Mouse (Mus musculus) gastrocnemius, postnatal 10 days (tissue): ENCODE data around the gene Fgfr2. TPM values are rescaled to one million over a fixed set of nuclear protein-coding genes. Genes with fewer than 3 reads are reported as not detected.
A peak's percentile ranks its signal among the peaks of the same experiment; 100 is the strongest.

Experiments used
- DNase-seq: peaks from one replicate; pipeline ENCODE4 v3.0.0; 2021; ENCODE audit warnings: mixed read lengths
- total RNA-seq, 2 experiments: library from RNA; stranded (reverse); gene quantifications; 2 replicates each; pipeline ENCODE4 v1.2.3; 2021

Fgfr2 gene
- total RNA-seq, 2 experiments from 2014 or later, result 3.0 to 6.1 TPM

DNA sequence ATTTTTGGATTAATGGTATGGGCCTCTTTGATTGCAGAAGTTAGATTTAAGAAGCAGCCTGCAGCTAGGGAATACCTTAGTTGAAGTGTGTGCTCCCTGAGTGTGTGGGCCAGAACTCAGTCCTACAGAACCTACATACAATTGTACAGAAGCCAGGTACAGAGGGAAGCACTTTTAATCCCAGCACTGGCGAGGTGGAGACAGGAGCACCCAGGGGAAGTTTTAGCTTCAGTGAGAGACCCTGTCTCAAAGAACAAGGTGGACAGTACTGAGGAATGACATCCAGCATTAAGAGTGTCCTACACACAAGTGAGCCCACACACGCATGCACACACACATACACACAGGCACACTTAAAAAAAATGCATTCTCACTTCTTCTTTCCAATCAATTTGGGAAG is 2545.1 kb downstream of the Fgfr2 start:
- DNase-seq, result no peak

DNA sequence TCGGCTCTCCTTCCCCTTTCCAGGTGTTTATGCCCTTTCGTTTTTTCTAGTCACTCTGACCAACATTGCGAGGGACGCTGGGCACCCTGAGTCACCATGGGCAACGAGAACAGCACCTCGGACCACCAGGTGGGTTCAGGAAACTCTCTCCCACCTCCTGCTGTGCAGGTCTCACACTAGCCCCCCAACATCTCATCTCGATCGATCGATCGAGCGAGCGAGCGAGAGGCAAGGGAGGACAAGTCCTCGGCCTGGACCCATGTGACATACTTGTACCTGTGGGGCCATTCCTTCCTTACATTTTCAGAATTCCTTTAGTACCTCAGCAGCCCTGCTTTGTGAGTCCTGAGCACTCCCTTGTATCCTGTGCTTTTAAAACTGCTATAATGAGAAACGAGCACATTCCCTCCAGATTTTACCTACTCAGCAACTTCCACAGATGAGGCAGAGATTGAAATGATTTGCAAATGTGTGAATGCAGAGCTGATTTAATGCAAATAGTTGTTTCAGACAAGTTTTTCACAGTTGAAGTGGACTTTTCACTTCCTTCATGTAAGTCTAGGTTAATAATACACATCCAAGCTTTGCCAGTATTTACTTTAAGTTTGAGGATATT is 2545.7 kb downstream of the Fgfr2 start, which contains the start of gene Tacc2:
TSS of gene Tacc2 (plus strand) at position 51 of the 616 bp plus-strand sequence.
- no peak for DNase-seq

DNA sequence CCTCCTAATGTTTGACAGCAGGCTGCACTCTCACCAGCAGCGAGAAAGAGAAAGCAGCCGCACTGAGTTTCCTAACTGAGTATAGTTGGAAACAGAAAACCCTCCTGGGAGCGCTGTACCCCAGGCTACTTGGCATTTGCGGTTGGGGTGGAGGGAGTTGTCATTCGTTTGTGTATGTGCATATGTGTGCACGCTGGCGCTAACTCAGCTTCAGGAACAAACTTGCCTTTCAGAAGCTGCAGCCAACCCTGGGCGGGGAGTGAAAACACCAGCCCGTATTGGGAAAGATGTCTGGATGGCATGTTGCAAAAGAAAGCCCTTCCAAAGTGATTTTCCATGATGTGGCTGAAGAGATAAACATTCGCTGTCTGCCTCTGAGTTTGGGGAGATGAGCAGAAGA is 2546.2 kb downstream of the Fgfr2 start:
- no peak for DNase-seq

DNA sequence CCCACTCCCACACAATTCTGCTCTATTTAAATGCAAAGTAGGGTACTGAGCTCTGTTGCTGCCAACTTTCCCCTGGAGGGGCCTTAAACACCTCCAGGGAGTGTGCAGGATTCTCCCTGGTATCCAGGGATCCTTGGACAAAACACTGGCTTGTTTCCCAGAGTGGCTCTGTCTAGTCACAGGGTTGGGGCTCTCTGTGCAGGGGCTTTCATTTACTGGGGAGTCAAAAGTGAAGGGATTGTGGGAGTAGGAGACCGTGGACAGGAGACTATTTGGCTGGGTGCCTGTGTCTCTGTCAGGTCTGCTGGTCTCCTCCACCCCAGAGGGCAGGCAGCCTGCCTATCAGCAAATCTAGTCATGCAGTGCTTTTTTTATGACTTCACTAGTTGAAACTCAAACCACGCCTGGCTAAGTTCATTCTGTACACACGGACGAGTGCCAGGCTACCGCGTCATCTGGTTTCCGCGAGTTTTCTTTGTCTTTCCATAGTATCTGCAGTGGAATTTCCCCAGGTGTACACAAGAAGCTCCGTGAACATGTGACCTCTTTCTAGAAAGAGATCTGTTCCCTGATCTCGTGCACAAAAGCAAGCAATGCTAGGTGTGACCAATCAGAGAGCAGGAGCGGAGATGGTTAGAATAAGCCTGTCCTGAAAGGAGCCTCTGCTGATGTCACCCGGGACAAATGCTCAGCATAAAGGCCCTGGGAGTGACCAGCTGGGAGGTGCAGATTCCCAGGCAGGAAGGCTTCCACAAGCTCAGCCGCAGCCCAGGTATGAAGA is 2548.7 kb downstream of the Fgfr2 start:
- DNase-seq, result no peak

DNA sequence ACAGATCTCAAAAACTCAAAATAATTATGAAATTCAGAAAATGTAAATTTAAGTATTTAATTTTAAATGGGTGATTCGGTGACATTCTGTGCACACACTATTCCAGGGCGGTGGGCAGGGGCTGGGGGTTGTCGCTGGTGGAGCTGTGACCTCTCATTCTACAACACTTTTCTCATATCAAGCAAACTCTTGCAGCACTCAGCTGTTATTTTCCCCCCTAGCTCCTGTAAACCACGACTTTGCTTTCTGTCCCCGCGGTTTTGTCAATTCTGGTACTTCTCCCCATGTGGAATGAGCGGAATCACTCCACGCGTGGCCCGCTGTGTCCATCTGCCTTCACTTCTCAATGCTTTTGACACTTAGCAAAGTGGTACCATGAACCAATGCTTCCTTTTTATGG is 2549.4 kb downstream of the Fgfr2 start:
- no peak for DNase-seq

DNA sequence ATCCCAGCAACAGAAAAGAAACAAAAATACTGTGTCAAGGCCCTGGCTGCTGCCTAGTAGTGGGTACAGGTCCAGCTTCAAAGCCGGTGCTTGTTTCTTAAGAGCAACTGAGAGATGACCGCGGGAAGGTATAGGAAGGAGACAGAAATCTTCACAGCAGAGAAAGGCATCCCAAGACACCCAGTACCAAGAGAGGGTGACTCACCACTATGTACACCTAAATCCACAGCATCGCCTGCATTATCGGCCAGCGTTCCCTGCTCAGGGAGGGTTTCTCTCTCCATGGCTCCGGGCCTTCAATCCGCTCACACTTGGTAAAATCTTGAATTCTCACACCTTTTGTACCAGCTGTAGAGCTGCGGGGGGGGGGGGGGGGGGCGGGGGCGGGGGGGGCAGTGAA is 2550.3 kb downstream of the Fgfr2 start, which contains the start of gene Nsmce4a:
TSS of gene Nsmce4a (minus strand) at position 298 of the 400 bp plus-strand sequence.
- DNase-seq, result no peak

DNA sequence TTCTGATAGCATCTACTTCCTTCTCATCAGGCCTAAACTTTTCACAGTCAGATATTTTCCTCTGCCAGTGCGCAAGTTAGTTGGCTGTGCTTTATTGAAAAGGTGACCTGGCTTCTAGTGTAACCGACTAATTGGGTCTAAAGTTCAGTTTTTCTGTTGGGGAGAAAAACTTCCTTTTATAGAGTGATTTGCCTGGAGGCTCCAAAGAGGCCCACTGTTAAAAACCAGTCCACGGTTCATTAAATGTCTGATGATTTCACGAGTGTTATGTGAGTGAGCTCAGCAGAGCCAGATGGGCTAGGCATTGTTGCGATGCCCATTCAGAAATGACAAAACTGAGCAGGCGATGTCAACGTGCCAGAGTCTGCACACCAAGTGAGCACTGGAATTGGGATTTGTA is 2552.7 kb downstream of the Fgfr2 start:
- no peak for DNase-seq

DNA sequence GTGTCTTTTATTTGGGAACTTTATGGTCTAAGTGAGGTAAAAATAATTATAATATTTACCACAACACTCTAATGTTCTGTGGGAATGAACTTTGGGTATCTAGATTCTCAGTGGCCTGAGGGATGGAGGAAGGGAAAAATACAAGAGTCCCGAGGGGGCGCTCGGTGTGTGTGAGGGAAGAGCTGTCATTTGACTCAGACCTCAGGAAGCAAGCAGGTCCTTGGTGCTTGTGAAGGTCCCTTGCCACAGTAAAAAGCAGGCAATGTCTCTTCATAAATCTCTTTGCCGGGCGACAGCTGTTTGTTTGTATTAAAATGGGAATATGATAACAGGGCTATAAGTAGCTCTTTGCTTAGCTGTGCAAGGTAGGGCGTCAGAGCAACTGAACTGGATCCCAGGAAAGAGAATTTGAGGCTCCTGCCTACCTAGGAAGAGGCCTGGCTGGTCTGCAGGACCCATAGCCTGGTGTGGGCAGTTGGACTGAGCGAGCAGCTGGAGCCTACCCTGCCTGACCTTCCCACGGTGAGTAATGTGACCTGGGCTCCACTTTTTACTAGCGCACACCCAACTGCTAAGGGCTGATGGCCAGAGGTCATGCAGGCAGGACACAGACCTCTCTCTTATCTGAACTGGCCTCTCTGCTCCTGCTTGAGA is 2554.2 kb downstream of the Fgfr2 start:
- no peak for DNase-seq

DNA sequence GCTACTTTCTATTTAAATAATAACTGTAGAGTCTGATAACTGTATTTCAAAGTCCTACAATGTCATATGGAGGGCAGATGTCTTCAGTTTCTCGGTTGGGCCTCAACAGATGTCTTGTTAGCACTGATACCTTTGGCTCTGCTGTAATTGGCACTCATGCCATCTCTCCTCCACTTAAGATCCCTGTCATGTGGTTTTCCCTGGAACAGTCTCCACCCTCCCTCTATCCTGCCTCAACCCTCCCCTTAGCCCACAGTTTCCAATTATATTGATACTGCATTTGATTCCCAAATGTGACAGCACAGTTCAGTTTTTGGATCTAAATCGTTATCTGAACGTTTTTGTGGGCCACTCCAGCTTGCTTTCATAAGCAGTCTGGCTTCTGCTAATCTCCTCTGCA is 2558.6 kb downstream of the Fgfr2 start:
- no peak for DNase-seq

DNA sequence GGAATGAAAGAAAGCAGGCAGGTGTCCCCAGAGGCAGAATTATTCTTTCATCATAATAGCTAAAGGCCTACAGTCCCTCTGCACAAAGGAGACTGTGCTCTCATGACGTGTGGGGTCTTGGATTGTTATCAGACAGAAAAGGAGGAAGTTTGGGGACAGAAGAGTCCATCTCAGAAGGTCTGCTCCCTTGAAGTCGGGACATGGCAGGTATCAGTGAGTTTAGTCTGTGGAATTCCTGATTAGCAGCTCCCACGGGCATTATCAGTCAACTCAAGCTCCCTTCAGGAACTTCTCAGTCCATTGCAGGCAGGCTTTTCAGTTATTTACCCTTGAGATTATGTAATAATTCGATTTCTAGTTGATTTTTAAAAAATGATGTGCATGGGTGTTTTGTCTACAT is 2559.3 kb downstream of the Fgfr2 start:
- DNase-seq, result no peak

DNA sequence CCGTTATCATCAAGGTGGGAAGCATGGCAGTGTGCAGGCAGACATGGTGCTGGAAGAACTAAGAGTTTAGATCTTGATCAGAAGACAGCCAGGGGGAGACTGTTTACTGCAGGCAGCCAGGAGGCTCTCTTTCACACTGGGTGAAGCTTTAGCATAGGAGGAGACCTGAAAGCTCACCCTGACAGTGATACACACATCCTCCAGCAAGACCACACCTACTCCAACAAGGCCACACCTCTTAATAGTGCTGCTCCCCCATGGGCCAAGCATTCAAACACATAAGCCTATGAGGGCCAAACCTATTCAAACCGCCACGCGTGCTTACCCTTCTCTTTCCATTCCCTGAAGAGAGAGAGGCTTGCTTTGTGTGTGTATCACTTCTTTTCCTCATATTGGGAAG is 2559.9 kb downstream of the Fgfr2 start:
- no peak for DNase-seq

DNA sequence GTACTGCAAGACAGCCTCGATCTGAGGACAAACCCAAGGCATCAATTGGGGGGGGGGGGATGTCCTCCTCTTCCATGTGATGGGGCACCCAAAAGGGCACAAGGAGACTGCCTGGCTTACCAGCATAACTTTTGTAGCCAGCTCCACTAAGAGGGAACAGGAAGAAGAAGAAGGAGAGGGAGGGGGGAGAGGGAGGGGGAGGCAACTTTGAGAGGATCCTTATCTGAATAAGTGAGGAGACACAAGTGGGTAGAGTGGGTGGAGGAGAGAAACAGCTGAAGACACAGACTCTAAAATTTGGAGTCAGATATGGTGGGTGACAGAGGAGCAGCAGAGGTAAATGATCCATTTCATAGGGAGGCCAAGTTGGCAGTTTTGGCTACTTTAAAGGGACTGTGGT is 2562.2 kb downstream of the Fgfr2 start:
- DNase-seq, result no peak

DNA sequence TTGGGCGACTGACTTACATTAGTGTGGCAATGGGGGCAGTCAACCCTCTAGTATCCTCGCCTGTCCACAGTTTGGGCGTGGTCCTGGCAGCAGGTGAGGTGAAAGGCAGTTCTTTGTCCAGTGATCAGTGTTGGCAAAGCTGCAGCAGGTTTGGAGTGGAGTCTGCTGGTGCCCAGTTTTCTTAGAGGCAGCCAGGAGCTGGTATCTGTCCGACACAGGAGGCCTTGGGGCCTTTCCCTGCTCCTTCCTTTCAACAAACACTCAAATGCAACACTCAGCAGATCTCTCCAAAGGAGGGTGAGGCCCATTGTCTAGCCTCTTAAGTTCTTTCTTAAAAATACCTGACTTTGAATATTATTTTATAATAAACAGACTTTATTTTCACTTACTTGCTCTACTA is 2564.6 kb downstream of the Fgfr2 start:
- DNase-seq, result no peak

DNA sequence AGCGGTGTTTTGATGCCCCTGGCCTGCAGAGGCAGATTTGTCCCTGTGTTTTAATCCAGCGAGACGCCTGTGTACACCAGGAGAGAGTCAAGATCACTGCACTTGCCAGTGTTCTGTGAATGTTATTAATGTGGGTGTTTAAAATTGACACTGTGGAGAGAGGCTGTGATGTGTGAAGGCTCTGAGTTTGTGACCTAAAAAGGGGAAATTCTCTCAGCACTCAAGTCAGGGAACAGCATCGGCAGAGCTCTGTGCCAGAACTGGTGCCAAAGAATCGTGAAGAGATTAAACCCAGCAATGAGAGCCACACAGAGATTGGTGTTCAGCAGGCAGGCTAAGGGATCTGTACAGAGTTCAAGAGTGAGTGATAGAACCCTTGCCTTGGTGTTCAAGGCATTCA is 2567.6 kb downstream of the Fgfr2 start:
- no peak for DNase-seq

DNA sequence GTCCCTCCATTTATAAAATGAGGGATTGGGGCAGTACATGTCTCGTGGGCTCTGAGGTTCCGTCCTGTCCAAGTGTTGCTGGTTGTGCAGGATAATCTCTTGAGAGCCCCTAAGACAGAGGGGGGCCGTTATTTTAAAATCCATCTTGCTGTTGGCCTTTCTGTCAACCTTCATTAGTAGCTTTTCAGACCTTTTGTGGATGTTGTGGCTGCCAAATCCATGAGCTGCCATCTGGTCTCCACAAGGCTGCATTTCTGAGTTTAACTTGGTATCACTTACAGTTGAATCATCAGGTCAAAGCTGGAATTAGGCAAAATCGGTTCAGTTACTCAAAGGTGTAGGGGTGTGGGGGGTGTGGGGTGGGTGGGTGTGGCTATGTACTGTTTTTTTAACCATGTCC is 2569.8 kb downstream of the Fgfr2 start:
- no peak for DNase-seq

DNA sequence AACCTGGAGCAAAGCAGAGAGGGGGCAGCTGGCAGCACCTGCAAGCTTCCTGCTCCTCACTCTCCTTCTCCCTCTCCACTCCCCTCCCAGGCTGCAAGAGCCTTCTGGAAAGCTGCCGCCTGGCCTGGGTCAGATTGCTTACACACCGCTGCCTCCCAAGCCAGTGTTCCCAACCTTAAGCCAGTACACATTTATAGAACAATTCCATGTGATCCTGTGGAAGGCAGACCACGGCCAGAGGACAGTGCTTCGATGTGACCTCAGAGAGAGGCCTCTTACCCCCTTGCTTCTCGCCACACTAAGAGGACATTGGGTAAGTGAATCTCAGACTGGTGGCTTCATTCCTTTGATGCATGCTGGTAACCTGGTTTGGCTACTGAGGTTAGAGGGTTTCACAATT is 2570.4 kb downstream of the Fgfr2 start:
- DNase-seq, result peak; percentile 61

DNA sequence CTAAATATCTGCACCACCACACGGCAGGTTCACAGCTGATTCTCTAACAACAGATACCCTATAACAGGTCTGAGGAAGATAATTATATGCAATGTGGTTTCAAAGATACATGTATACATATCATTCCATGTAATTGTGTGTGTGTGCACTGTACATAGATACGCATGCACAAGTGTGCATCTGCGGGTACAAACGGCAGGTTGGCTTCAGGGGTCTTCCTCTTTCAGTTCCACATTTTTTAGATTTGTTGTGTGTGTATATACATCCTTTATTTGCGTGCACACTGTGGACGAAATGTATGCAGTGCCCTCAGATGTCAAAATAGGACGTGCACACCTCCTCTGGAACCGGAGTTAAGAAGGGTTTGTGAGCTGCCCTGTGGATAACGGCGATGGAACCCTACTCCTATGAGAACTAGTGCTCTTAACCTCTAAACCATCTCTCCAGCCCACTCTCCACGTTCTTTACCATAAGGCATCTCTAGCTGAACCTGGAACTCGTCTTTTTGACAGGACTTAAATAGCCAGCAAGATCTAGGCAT is 2575.4 kb downstream of the Fgfr2 start:
- DNase-seq, result no peak

DNA sequence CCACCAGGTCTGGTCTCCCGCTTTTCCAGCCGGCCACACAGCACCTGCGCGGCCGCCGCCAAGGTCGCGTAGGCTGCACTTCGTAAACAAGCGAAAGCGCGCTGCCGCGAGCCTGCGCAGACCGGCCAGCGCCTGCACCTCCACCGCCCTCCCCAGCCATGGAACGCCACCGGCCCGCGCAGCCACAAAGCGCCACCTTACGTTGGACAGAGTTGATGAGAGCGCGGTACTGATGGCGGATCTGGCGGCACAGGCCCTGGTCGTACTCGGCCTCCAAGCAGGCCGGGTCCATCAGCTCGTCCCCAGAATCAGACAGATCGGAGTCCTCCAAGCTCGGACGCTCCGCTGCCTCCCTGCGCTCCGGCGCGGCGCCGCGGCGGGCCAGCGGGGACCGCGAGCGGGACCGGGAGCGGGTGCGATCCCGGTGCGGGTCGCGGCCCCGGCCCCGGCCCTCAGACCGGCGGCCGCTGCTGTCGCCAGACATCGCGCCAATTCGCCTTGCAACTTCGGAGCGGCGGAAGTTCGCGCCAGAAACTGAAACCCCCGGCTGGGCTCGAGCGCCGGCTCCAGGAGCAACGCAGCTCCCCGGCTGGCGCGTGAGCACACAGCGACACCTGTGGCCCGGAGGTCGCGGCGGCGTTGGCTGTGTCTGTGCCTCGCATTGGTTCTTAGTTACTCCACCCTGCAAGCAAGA is 2576.2 kb downstream of the Fgfr2 start:
- peak; percentile 93 for DNase-seq

DNA sequence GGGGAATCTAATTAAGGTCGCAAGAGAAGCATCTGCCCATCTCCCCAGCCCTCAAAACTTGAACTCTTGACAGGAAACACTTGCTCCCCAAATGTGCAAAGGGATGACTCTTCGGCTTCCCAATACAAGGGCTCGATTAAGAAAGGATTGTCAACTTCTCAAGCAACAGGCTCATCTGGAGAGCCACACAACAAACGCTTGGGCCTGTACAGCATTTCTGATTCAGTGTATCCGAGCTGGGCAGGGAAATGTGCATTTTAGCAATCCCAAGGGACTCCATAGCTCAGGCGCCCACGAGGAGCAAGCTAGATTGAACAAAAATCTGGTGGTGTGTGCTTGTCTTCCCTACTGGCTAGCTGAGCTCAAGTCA is 2576.7 kb downstream of the Fgfr2 start:
- no peak for DNase-seq

DNA sequence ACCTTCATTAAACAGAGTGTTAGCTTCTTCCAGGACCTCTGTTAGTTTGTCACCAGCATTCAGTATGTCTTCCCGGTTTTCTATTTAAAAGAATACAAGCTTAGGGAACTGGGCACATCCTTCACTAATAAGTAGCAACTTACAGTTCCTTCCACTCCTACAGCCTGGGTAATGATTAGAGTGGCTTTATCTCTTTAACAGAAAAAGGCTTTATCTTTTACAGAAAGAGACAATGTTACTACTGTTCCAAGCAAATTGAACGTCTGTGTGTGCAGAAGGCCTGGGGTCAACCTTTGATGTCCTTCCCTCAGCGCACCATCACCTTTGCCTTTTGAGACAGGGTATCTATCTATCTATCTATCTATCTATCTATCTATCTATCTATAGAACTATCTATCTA is 2577.3 kb downstream of the Fgfr2 start:
- DNase-seq, result no peak

DNA sequence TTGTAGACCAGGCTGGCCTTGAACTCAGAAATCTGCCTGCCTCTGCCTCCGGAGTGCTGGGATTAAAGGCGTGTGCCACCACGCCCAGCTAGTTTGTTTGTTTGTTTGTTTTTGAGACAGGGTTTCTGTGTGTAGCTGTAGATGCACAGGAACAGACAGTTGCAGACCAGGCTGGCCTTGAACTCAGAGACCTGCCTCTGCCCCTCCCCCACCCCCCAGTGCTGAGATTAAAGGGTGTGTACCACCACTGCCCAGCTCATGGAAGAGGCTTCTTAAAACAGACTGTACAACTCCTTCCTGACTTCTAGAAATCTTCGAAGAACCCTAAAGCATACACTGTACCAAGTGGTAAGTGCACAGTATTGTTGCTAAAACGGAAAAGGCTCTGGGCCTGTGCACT is 2577.7 kb downstream of the Fgfr2 start:
- DNase-seq, result no peak

DNA sequence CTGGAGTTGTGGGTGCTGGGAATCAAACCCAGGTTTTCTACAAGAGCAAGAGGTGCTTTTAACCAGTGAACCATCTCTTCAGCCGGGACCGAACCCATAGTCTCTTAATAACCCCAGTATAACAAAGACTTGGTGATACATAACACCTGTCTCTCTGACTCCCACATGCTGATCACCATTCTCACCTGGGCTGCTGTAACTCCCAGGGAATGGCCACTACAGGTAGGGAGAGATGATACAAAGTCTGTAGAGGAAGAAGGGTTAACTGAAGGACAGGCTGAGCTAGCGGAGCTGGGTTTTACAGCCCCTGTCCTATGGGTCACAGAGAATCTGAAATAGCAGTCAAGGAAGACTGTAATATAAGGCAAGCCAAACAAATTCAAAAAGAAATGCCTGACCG is 2580.0 kb downstream of the Fgfr2 start:
- DNase-seq, result no peak

DNA sequence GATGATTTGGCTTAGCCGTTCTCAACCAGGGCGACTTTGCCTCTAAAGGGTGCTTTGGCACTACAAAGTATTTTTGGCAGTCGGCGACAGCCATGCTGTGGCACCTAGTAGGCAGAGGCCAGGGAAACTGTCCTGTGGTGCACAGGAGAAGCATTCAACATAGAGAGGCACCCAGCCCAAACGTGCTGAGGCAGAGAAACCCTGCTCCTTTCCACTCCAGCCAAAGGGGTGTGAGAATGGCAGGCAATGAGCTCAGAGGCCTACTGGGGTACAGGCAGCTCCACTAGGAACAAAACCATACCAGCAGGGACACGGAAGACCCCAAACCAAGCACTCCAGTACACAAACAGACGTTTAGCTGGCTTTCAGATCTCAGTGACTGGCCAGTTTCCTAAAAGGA is 2583.0 kb downstream of the Fgfr2 start:
- DNase-seq, result no peak
